Mouse (Mus musculus): ENCODE measurements at regions not wholly inside any gene's neighbourhood (a gene's known extent, or its start where the extent isn't known, plus 50 kb on each side); places are given as distances from the start of the nearest gene placed in this dataset.

GRCm38 (mm10) chr15:67024386-67024785 is 523.7 kb upstream of the Lrrc6 start:
- Histone ChIP-seq H3K9me3 (ENCODE audit: control insufficient read depth, low read length) (no peaks in the 10 kb centered on the region), H3K4me1 (ENCODE audit: control insufficient read depth, insufficient read depth, low read length) (peaks cover 8% of the 10 kb centered on the region), H3K4me3 (replicated peaks; ENCODE audit: low read length) (no peak overlapping the region), H3K4me2 (replicated peaks; ENCODE audit: low read depth, low read length, severe bottlenecking) (no peak overlapping the region), H3K9ac (ENCODE audit: low read depth, low read length, severe bottlenecking) (no peak overlapping the region), H3K36me3 (ENCODE audit: control insufficient read depth, insufficient read depth, low read length) (no peaks in the 10 kb centered on the region), H3K27me3 (ENCODE audit: control insufficient read depth, insufficient read depth, low read length) (no peaks in the 10 kb centered on the region), H3K27ac (replicated peaks; ENCODE audit: low read depth, low read length) (no peak overlapping the region)
- TF ChIP-seq POLR2A (IDR thresholded peaks at IDR 0.05; ENCODE audit: borderline replicate concordance, extremely low read depth, insufficient read depth, insufficient read length): no peak
- DNase-seq (ENCODE audit: low spot score) (no peak), ATAC-seq (ENCODE audit: low FRiP score, low read depth) (no peak)
- WGBS: 73% methylated on average over 2 of the region's 2 CpGs

DNA sequence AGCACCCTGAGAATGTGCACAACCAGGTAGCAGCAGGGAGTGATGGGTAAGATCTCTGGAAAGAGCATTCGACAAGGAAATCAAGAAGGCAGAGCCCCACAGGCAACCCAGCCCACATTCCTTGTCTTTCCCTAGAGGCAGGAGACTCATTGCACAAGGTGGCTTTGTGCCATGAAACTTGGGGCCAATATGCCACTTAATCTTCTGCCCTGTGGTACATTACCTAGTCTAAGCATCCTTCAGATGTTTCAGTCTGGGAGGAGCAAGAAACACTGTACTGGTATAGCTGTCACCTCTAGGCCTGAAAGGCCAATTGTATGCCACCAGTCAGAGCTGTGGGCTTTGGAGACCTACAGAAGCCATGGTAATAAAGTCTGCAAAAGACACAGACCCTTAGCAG is 522.4 kb upstream of the Lrrc6 start:
- 83% methylated on average over 1 of the region's 1 CpGs for WGBS
- ATAC-seq (ENCODE audit: low FRiP score, low read depth) (no peak), DNase-seq (ENCODE audit: low spot score) (no peak)
- no peak for TF ChIP-seq POLR2A (IDR thresholded peaks at IDR 0.05; ENCODE audit: borderline replicate concordance, extremely low read depth, insufficient read depth, insufficient read length)
- no peak overlapping the region for H3K27ac ChIP-seq (replicated peaks; ENCODE audit: low read depth, low read length)
- no peak overlapping the region for H3K4me3 ChIP-seq (replicated peaks; ENCODE audit: low read length)
- H3K4me2 ChIP-seq (replicated peaks; ENCODE audit: low read depth, low read length, severe bottlenecking): no peak overlapping the region
- H3K4me1 ChIP-seq (ENCODE audit: control insufficient read depth, insufficient read depth, low read length): peaks cover 15% of the 10 kb centered on the region
- H3K9ac ChIP-seq (ENCODE audit: low read depth, low read length, severe bottlenecking): no peak overlapping the region
- no peaks in the 10 kb centered on the region for H3K9me3 ChIP-seq (ENCODE audit: control insufficient read depth, low read length)
- H3K36me3 ChIP-seq (ENCODE audit: control insufficient read depth, insufficient read depth, low read length): no peaks in the 10 kb centered on the region
- no peaks in the 10 kb centered on the region for H3K27me3 ChIP-seq (ENCODE audit: control insufficient read depth, insufficient read depth, low read length)

GRCm38 (mm10) chr15:67021391-67021790 is 520.7 kb upstream of the Lrrc6 start:
- no peak for TF ChIP-seq POLR2A (IDR thresholded peaks at IDR 0.05; ENCODE audit: borderline replicate concordance, extremely low read depth, insufficient read depth, insufficient read length)
- Histone ChIP-seq H3K36me3 (ENCODE audit: control insufficient read depth, insufficient read depth, low read length) (no peaks in the 10 kb centered on the region), H3K4me1 (ENCODE audit: control insufficient read depth, insufficient read depth, low read length) (peaks cover 15% of the 10 kb centered on the region), H3K4me2 (replicated peaks; ENCODE audit: low read depth, low read length, severe bottlenecking) (no peak overlapping the region), H3K4me3 (replicated peaks; ENCODE audit: low read length) (no peak overlapping the region), H3K27me3 (ENCODE audit: control insufficient read depth, insufficient read depth, low read length) (no peaks in the 10 kb centered on the region), H3K9ac (ENCODE audit: low read depth, low read length, severe bottlenecking) (no peak overlapping the region), H3K9me3 (ENCODE audit: control insufficient read depth, low read length) (no peaks in the 10 kb centered on the region), H3K27ac (replicated peaks; ENCODE audit: low read depth, low read length) (no peak overlapping the region)
- ATAC-seq (ENCODE audit: low FRiP score, low read depth) (no peak), DNase-seq (ENCODE audit: low spot score) (no peak)
- WGBS: 83% methylated on average over 5 of the region's 5 CpGs

DNA sequence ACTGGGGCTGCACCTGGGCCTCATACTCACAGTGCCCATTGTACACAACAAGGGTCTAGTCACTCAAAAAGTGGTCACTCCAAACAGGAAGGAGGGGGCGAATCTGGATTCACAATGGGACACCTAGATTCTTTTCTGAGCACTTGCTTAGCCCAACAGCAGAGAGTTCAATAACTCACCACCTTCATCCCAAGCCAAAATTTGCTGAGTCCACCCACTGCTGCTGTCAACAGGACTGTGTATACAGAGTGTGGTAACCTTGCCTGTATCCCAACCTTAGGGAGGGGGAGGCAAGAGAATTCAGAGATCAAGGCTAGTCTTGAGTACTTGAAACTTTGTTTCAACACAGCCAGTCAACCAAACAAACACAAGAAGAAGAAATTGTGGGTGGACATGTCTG is 519.2 kb upstream of the Lrrc6 start:
- TF ChIP-seq POLR2A (IDR thresholded peaks at IDR 0.05; ENCODE audit: borderline replicate concordance, extremely low read depth, insufficient read depth, insufficient read length): no peak
- H3K4me1 ChIP-seq (ENCODE audit: control insufficient read depth, insufficient read depth, low read length): peaks cover 15% of the 10 kb centered on the region
- H3K27ac ChIP-seq (replicated peaks; ENCODE audit: low read depth, low read length): no peak overlapping the region
- no peak overlapping the region for H3K4me2 ChIP-seq (replicated peaks; ENCODE audit: low read depth, low read length, severe bottlenecking)
- 88% methylated on average over 1 of the region's 1 CpGs for WGBS
- H3K4me3 ChIP-seq (replicated peaks; ENCODE audit: low read length): no peak overlapping the region
- no peaks in the 10 kb centered on the region for H3K27me3 ChIP-seq (ENCODE audit: control insufficient read depth, insufficient read depth, low read length)
- H3K9me3 ChIP-seq (ENCODE audit: control insufficient read depth, low read length): no peaks in the 10 kb centered on the region
- ATAC-seq (ENCODE audit: low FRiP score, low read depth) (no peak), DNase-seq (ENCODE audit: low spot score) (no peak)
- no peaks in the 10 kb centered on the region for H3K36me3 ChIP-seq (ENCODE audit: control insufficient read depth, insufficient read depth, low read length)
- H3K9ac ChIP-seq (ENCODE audit: low read depth, low read length, severe bottlenecking): no peak overlapping the region

DNA sequence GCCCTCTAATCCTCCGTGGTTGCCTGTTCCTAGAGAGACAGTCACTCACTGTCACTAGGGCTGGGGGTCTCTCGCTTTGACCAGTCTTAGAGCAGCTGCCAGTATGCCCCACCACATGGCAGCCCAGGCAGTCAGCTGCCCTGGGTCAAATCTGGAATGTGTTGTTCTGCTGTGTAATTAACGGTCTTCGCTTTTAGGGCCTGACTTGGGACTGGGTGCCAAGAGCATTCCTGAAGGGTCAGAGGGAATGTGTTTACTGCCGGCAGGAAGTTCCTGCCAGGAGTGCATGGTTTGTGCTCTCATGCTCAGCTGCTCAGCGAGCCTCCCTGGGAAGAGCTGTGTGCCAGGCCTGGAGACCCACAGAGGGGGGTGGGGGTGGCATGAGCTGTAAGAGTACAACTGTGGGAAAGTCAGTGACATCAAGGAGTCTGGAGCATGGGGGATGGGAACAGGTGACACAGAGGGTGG is 518.5 kb upstream of the Lrrc6 start:
- DNase-seq (ENCODE audit: low spot score): peak; percentile 78
- whole genome bisulfite sequencing: 9% methylated on average over 6 of the region's 6 CpGs

More for the DNA sequence above, 518.5 kb upstream of the Lrrc6 start:
- Histone ChIP-seq H3K4me3 (replicated peaks; ENCODE audit: low read length) (no peak overlapping the region), H3K27me3 (ENCODE audit: control insufficient read depth, insufficient read depth, low read length) (no peaks in the 10 kb centered on the region), H3K36me3 (ENCODE audit: control insufficient read depth, insufficient read depth, low read length) (no peaks in the 10 kb centered on the region), H3K27ac (replicated peaks; ENCODE audit: low read depth, low read length) (0 out of 2 replicates have a peak overlapping the region, but pooled peaks have one; percentile 26), H3K4me2 (replicated peaks; ENCODE audit: low read depth, low read length, severe bottlenecking) (no peak overlapping the region), H3K9me3 (ENCODE audit: control insufficient read depth, low read length) (no peaks in the 10 kb centered on the region), H3K9ac (ENCODE audit: low read depth, low read length, severe bottlenecking) (no peak overlapping the region), H3K4me1 (ENCODE audit: control insufficient read depth, insufficient read depth, low read length) (peaks cover 15% of the 10 kb centered on the region)
- ATAC-seq (ENCODE audit: low FRiP score, low read depth): peak; percentile 82
- no peak for TF ChIP-seq POLR2A (IDR thresholded peaks at IDR 0.05; ENCODE audit: borderline replicate concordance, extremely low read depth, insufficient read depth, insufficient read length)

Data from limb, embryonic 14.5 days (tissue).